Mouse (Mus musculus): ENCODE measurements around the gene Lrrc3b.
A peak's percentile ranks its signal among the peaks of the same experiment; 100 is the strongest.

DNA sequence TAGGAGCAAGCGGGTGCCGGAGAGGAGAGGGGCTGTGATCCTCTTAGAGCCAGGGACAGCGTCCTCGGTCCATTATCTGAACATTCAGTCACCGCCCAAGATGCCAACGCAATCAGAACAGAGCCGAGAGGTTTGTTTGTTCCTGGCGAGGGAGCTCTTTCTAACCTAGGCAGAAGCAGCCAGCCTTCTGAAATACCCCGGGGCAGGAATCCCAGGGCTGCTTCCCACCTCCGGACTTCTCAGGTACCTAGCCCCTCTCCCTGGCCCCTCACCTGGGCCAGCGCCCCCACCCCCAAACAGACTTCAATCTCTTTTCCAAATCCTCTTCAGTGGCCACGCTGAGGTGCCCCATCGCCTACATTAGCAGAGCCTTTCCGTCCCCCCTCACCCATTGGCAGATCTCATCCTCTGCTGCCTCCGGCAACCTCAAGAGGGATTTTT lies 1.3 kb downstream of the Lrrc3b start:
- 0 out of 2 replicates have a peak, but pooled peaks have one; percentile 2 for TF ChIP-seq CTCF (IDR thresholded peaks at IDR 0.05; ENCODE audit: low read depth)
- TF ChIP-seq EP300 (IDR thresholded peaks at IDR 0.05; ENCODE audit: low read depth), result no peak

Measured in heart, postnatal 0 days (tissue).